Mouse (Mus musculus) skeletal muscle tissue, adult 2 months (tissue): Measurements from ENCODE around the gene Fam131c.

Experiments used
- DNase-seq: peaks from one replicate; pipeline ENCODE4 v3.0.0-alpha.2; 2012; ENCODE audit warnings: low read depth, low spot score

The Fam131c gene

GRCm38 (mm10) chr4:141406516-141407299 is 38.7 kb downstream of the Fam131c start:
- peak; percentile 51 for DNase-seq

- no peak for DNase-seq
Observed at GRCm38 (mm10) chr4:141408577-141408976, 40.6 kb downstream of the Fam131c start.

GRCm38 (mm10) chr4:141411430-141411992 is 43.5 kb downstream of the Fam131c start:
- no peak for DNase-seq

- no peak for DNase-seq
Observed at GRCm38 (mm10) chr4:141415924-141416323, 47.9 kb downstream of the Fam131c start, which contains the start of gene Clcnkb. Gene Clcnkb (minus strand): TSS chr4:141416014.

- no peak for DNase-seq
Observed at GRCm38 (mm10) chr4:141419398-141420191, 51.6 kb downstream of the Fam131c start.

GRCm38 (mm10) chr4:141420192-141420829 is 52.3 kb downstream of the Fam131c start, which contains the start of gene Hspb7:
Gene Hspb7 (plus strand): TSS chr4:141420779.
- no peak for DNase-seq

- no peak for DNase-seq
Observed at GRCm38 (mm10) chr4:141420886-141421285, 52.9 kb downstream of the Fam131c start.

- peak; percentile 76 for DNase-seq
Observed at GRCm38 (mm10) chr4:141421423-141421822, 53.4 kb downstream of the Fam131c start.

GRCm38 (mm10) chr4:141422841-141423240 is 54.8 kb downstream of the Fam131c start:
- DNase-seq, result no peak

- no peak for DNase-seq
Observed at GRCm38 (mm10) chr4:141423288-141423687, 55.3 kb downstream of the Fam131c start.

GRCm38 (mm10) chr4:141423691-141424431 is 55.8 kb downstream of the Fam131c start:
- no peak for DNase-seq

- DNase-seq, result peak; percentile 75
Observed at GRCm38 (mm10) chr4:141425484-141426479, 57.8 kb downstream of the Fam131c start.

- DNase-seq, result no peak
Observed at GRCm38 (mm10) chr4:141426796-141427745, 59.1 kb downstream of the Fam131c start.

GRCm38 (mm10) chr4:141427921-141428320 is 59.9 kb downstream of the Fam131c start:
- DNase-seq, result no peak

GRCm38 (mm10) chr4:141429381-141429780 is 61.4 kb downstream of the Fam131c start:
- DNase-seq, result no peak

GRCm38 (mm10) chr4:141429847-141430246 is 61.8 kb downstream of the Fam131c start:
- no peak for DNase-seq

GRCm38 (mm10) chr4:141430997-141431396 is 63.0 kb downstream of the Fam131c start:
- DNase-seq, result peak; percentile 68

GRCm38 (mm10) chr4:141432666-141433065 is 64.6 kb downstream of the Fam131c start:
- no peak for DNase-seq

- DNase-seq, result no peak
Observed at GRCm38 (mm10) chr4:141433191-141433590, 65.2 kb downstream of the Fam131c start.
